Mouse (Mus musculus): ENCODE results near the gene Fbxw17.
"Not testable (repeated sequence)": the region's sequence is repeated elsewhere in the genome, so short reads cannot be mapped to it uniquely, and the experiment has no call there.

The Fbxw17 gene

GRCm38 (mm10) chr13:50417389-50418183, at the start of gene Fbxw17:
Fbxw17 (plus strand) TSS chr13:50417864.
- peak; percentile 86 for DNase-seq (ENCODE audit: low read depth)

DNA sequence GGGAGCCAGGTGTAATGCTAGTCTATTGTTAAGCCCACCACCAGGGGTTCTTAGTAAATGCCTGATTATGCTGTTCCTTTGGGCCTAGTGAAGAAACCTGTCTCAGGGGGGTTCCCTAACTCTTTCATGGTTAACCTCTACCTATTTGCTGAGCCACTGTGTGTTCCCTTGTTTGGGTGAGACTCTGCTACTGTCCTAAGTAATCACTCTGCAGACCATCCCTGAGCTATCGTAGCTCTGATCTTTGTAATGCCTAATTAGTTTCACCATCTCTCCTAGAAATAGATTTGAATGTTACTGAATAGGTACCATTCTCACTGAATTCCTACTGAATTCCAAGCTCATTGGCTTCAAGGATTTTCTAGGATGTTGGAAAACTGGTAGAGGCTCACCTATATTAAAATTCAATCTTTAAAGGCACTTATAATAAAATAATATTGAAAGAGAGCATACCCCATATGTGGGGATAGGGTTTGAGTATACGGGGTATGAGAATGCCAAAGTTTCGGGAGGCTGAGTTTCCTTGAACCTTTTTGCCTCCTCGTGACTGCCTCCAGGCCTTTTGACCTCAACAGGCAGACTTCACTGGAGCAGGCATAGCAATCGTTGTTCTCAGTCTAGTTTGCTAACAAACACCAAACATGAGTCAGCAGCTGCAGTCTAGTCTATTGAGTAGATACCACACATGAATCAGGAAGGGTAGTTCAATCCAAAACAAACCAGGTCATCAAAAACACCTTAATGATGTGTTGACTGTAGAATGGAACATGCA, 44.5 kb upstream of the Fbxw17 start:
- not testable (repeated sequence) for DNase-seq (ENCODE audit: low read depth)

DNA sequence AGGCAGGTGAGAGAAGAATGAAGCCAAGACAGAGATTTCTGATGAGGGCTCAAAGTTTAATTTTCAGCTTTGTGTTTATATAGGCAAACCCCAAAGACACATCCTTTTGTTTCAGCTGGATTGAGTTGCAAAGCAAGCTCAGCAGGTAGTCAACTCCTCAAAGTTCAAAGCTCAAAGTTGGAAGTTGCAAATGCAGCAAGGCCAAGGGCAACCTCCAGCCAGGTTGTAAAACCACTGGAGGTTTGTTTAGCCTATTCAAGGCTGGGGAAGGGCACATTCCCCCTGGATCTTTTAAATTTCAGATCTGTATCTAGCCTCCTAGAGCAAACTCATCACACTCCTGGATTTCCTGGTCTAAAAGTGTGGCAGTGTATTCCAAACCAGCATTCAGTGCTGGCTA, 28.5 kb upstream of the Fbxw17 start:
- DNase-seq (ENCODE audit: low read depth), result not testable (repeated sequence)

DNA sequence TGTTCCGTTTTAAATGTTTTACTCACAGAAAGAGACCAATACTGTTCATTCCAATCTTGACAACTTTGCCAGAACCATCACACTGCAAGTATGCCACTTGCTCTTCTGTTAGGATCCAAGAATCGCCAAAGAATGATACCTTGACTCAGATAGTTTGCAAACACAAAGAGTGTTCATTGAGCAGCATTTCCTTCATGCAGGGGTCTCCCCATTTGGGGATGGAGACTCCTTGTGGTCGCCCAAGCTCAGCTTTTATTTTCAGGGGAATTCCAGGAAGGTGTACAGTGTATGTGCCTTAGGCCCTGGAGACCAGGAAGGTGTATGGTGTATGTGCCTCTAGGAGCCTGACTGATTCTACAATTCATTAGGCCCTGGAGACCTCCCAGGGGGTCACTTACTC, 757 bp downstream of the Fbxw17 start:
- DNase-seq (ENCODE audit: low read depth), result peak; percentile 37

DNA sequence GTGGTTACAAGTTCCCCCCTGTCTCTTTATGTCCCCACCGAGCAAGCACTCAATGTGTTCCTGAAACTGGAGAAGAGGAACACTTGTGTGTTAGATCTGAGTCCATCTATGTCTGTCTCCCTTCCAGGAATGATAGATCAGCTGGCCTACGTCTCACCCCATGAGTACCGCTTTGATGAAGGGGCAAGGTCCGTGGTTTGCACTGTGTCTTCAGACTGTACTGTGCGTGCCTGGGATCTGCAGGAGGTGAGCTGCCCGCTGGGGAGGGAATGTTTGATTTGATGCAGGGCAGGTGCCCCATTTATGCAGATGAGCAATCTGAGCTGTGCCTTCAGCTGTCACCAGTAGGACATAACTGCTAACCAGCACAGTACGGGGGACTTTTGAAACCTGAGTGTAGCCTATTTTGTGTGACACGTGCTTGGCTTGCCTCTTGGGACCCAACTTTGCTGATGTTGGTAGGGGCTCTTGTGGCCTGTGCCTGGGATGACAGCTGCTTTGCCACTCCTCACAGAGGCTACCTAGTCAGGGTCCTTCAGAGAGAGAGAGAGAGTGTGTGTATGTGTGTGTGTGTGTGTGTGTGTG, 6.1 kb downstream of the Fbxw17 start:
- no peak for DNase-seq (ENCODE audit: low read depth)

- no peak for DNase-seq (ENCODE audit: low read depth)
These were observed 6.9 kb downstream of the Fbxw17 start for GRCm38 (mm10) chr13:50424517-50424916.

DNA sequence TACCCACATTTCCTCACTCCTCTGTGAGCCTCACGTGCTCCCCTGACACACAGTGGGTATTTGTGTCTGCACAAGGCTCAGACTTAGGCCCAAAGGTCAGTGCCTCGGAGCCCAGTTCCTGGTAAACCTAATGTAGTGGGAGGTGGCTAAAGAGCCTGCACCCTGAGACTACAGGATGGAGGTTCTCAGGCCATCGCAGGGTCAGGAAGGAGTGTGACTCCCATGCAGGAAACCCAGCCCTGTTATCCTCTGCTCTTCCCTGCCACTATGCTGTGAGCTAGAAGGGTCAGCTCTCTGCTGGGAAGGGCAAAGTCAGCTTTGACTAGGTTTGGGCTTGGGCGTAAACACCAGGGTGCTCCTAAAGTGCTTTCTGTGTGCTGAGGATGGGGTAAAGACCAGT, 9.0 kb downstream of the Fbxw17 start:
- no peak for DNase-seq (ENCODE audit: low read depth)

GRCm38 (mm10) chr13:50443812-50444211, 26.1 kb downstream of the Fbxw17 start, which contains the start of gene Gm47429:
Gm47429 (minus strand) TSS chr13:50443912.
- no peak for DNase-seq (ENCODE audit: low read depth)

GRCm38 (mm10) chr13:50445261-50445660, 27.6 kb downstream of the Fbxw17 start:
- DNase-seq (ENCODE audit: low read depth), result no peak

GRCm38 (mm10) chr13:50452266-50452665, 34.6 kb downstream of the Fbxw17 start:
- DNase-seq (ENCODE audit: low read depth), result not testable (repeated sequence)

DNA sequence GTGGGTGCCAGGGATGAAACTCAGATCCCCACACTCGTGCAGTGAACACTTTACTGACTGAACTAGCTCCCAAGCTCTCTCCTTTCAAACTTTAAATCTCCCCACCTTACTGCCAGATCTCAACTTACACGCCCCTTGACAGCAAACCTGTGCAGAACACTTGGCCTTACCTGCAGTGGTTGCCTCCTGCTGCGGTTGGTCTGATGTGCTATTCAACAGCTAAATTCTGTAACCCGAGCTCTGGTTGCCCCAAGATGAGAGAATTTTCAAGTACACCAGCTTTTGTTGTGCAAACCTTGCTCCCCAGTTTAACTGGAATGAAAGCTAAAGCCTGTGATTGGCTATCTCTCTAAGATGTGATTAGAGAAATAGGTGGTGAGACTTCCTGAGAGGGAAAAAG, 35.8 kb downstream of the Fbxw17 start:
- DNase-seq (ENCODE audit: low read depth), result no peak

- not testable (repeated sequence) for DNase-seq (ENCODE audit: low read depth)
These were observed 42.8 kb downstream of the Fbxw17 start for GRCm38 (mm10) chr13:50460433-50460832.

DNA sequence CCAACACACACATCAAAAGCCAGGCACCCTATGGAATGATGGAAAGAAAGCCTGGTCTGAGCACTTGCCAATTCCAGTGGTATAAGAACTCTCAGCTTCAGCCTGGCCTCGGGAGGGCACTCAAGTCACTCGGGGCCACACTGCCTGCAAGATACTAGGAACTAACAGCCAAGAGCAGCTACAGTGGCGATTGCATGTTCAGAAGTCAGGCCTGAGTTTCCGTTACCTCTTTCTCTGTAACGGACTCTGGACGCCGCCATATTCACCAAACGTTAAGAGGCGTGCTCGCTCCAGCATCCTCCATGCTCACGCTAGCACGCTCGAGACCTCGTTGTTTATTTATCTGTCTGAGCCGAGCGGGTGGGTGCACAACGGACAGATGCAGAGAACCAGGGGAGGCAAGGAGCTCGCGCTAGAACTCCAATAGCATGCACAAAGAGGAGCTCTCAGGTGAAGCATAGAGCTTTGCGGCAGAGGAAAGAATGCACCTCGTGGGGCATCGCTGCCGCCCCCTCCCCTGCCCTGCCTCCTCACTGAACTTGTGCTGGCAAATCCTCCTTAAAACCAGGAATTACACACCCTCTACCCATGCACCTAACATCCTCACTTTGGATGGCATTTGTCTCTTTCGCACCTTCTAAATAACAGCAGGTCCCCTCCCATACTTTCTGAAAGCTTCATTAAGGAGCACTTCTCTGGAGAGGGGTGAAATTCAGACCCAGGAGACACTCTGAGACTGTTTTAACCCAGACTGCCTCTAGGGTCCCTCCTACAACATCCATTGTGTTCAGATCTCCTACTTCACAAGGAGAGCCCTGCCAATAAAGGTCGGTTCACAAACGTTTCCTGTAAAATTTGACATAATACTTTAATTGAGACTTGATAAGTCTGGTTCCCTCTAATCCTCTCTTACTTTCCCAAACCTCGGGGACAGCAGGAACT, 47.2 kb downstream of the Fbxw17 start:
- no peak for DNase-seq (ENCODE audit: low read depth)

DNA sequence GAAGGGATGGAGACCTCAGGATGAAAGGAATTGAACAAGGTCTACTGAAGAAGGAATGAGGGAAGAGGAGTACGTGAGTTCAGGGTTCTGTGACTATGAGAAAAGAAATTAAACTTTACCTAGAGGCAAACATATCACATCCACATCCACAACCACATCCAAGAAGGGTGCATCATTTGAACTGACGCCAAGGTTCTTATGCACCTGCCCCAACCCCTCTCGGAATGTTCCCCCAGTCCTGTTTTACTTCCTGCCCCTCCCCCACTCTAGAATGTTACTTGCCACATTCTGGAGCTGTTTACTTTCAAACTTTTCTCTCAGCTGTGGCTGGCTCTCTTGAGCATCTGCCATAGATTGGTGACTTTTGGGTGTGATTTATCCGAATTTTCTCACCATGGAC, 49.3 kb downstream of the Fbxw17 start, which contains the start of gene Nutm2:
Nutm2 (plus strand) TSS at position 301 of the 400 bp plus-strand sequence.
- DNase-seq (ENCODE audit: low read depth), result no peak

All from NIH3T3 (cell line).